Mouse (Mus musculus): ENCODE data around the gene Tex9.
"Not testable (repeated sequence)": the region's sequence is repeated elsewhere in the genome, so short reads cannot be mapped to it uniquely, and the experiment has no call there.

The Tex9 gene

DNA sequence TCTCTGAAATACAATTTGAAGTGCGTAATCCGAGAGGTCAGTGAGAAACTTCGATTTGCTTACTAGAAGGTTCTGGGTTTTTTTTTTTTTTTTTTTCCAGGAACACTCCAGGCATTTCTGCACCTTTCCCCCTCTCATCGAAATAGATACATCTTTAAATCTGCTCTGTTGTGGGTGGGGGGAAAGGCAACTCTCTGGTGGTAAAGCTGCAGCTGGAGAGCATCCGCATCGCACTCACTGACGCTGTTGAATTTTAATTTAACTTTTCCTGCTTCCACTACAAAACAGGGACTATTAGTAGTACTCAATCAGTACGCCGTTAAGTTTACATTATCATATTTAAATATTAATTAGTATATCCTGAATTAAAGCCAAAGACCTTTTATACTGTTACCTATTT, 53.3 kb downstream of the Tex9 start:
- DNase-seq (ENCODE audit: low read depth, low spot score) = no peak

DNA sequence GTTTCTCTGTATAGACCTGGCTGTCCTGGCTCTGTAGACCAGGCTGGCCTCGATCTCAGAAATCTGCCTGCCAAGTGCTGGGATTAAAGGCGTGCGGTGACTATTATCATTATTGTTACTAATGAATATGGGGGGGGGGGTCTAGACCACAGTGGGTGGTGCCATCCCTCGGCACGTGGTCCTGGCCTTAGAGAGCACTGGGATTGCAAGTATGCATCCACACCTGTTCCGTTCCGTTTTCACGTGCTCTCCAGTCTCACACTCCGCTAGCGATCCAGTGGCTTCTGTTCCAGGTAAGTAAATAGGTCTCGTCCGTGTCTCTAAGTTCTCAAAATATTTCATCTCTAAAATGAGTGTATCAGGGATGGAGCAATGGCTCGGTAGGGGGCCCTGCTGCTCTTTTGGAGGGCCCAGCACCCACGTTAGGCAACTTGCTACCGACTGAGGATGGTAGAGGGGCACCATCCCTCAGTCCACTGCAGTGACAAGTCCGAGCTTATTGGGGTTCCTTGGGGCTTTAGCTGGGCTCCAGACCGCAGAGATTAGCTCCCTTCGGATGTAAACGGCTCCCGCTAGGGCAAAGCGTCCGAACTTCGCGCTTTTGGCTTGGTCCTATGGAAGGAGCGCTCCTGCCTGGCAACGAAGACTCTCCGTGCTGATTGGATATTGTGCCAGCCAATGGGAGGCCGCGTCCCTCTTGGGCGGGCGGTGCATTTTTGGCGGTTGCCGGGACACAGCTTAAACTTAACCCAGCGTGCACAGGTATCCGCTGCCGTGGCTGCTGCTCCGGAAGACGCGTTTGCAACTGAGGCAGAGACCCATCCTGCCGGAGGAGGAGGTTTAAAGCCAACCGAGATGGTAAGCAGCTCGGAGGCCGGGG, 54.0 kb downstream of the Tex9 start, which contains the start of gene Mns1:
Gene Mns1, plus strand, starts transcription at position 190 of the 880 bp plus-strand sequence.
- peak; percentile 84 for DNase-seq (ENCODE audit: low read depth, low spot score)

GRCm38 (mm10) chr9:72434876-72435275, 57.1 kb downstream of the Tex9 start:
- no peak for DNase-seq (ENCODE audit: low read depth, low spot score)

- no peak for DNase-seq (ENCODE audit: low read depth, low spot score)
Observed at GRCm38 (mm10) chr9:72427861-72428260, 64.2 kb downstream of the Tex9 start.

- no peak for DNase-seq (ENCODE audit: low read depth, low spot score)
Observed at GRCm38 (mm10) chr9:72425300-72425850, 66.6 kb downstream of the Tex9 start.

DNA sequence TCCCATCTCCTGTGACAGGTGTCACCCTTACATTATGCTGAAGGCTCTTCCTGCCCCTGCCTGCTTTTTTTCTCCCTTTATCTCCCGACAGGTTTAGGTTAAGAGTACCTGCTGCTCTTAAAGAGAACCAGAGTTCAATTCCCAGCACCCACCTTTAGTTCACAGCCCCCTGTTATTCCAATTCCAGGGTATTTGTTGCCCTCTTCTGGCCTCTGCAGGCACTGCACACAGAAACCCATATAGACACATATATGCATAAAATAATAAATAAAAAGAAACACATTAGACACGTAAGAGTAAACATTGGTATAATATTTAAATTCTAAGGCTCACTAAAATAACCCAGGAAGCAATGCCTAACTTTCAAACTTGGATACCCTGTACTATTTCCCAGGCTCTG, 69.3 kb downstream of the Tex9 start:
- DNase-seq (ENCODE audit: low read depth, low spot score) = no peak

GRCm38 (mm10) chr9:72422284-72422683, 69.7 kb downstream of the Tex9 start:
- DNase-seq (ENCODE audit: low read depth, low spot score) = no peak

- no peak for DNase-seq (ENCODE audit: low read depth, low spot score)
Observed at GRCm38 (mm10) chr9:72420490-72420889, 71.5 kb downstream of the Tex9 start.

GRCm38 (mm10) chr9:72418443-72418842, 73.6 kb downstream of the Tex9 start:
- DNase-seq (ENCODE audit: low read depth, low spot score) = no peak

DNA sequence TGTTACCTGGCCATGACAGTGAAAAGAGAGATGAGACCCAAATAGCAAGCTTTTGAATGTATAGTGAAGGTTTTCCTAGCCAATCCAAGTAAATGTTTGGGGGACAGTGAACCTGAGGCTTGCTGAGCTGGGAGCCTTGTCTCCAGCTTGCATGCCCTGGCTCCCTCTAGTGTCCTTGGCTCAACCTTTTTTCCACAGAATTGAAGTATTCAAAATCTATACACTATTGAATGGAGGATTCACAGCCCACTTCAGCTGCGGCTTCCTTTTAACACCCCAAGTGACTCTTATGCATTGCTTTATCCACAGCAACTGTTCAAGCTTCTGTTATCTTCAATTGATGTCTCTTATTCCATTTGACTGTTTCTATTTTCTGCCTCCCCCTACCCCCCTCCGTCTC, 80.3 kb downstream of the Tex9 start:
- DNase-seq (ENCODE audit: low read depth, low spot score) = no peak

- DNase-seq (ENCODE audit: low read depth, low spot score) = no peak
Observed at GRCm38 (mm10) chr9:72409381-72410225, 82.4 kb downstream of the Tex9 start.

DNA sequence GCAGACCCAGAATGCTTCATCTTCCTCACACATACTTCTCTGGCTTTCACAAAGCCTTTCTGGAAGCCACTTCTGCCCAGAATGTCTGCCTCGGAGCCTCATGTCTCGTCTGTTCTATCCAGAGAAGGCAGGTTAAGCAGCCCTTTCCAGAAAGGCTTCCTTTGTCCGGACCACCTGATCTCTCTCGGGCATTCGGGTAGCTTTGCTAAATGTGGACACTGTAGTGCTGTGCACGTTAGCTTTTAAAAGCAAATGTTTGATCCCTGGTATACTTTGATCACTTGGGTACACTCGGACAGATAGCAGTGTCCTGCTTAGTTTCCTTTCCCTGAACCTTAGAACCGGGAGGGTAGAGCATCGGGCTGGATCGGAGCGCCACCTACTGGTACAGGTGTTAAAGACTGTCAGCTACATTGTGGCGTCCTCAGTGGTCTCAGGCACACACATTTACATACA, 83.9 kb downstream of the Tex9 start:
- DNase-seq (ENCODE audit: low read depth, low spot score) = peak; percentile 50

GRCm38 (mm10) chr9:72405882-72406638, 86.0 kb downstream of the Tex9 start:
- no peak for DNase-seq (ENCODE audit: low read depth, low spot score)

DNA sequence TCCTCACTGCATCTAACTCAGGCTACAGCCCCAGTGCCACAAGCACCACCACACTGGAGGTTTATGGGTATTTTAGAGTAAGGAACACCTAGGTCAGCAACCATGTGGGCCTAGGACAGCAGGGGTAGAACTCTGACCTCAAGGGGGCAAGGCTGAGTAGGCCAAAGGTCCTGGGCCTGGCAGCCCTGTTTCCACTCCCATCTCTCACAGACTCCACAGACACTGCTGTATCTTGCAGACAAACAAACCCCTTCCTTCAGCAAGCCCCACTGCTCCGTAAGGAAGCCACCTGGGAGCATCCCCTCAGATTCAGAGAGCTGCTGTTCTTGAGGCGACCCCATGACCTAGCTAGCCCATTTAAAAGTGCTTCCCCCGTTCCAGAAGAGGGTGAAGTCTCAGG, 87.1 kb downstream of the Tex9 start:
- DNase-seq (ENCODE audit: low read depth, low spot score) = no peak

DNA sequence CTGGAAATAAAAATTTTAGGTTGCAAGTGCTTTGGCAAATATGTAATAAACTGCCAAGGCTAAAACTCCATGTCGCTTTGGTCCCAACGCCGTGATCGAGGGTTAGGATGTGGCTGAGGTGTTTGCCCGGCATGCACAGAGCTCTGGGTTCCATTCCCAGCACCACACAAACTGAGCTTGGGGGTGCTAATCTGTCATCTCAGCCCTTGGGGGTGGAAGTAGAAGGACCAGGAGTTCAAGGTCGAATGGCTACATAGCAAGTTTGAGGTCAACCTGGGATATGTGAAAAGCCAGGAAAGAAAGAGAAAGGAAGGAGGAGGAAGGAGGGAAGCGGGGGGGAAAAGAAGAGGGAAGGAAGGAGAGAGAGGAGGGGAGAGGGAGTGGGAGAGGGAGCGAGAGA, 87.6 kb downstream of the Tex9 start:
- DNase-seq (ENCODE audit: low read depth, low spot score) = no peak

- no peak for DNase-seq (ENCODE audit: low read depth, low spot score)
Observed at GRCm38 (mm10) chr9:72403421-72403820, 88.6 kb downstream of the Tex9 start.

DNA sequence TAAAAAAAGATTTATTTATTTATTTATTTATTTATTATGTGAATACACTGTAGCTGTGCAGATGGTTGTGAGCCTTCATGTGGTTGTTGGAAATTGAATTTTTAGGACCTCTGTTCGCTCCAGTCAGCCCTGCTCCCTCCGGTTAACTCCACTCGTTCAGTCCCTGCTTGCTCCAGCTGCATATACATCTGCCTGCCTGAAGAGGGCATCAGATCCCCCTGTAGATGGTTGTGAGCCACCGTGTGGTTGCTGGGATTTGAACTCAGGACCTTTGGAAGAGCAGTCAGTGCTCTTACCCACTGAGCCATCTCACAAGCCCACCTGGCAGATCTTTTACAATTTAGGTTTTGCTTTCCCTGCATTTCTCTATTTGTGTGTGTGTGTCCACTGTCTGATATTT, 90.2 kb downstream of the Tex9 start:
- not testable (repeated sequence) for DNase-seq (ENCODE audit: low read depth, low spot score)
